Mouse (Mus musculus): ENCODE data around the gene Hdac9.

DNA sequence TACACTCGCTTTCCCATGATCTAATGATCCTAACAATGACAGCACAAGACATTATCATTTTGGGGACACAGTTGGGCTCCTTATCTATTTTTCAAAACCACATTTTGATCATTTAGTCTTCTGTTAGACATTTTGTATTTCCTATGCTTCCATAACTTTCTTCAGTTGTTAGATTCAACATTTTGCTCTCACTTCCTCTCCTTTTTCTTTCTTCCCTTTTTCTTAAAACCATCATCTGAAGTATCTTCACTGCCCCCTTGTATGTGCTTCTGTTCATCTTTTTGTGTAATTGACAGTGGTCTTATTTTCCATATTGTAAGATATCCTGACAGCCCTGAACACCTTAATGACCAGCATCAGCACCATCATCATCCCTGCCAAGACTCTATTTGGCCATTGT lies 725.6 kb downstream of the Hdac9 start:
- TF ChIP-seq UBTF (IDR thresholded peaks at IDR 0.05; ENCODE audit: borderline replicate concordance, insufficient read depth, low read depth, low read length) (no peak), HCFC1 (IDR thresholded peaks at IDR 0.05; ENCODE audit: low read depth, low read length) (no peak), TAL1 (IDR thresholded peaks at IDR 0.05; ENCODE audit: low read length) (no peak), CTCF (IDR thresholded peaks at IDR 0.05 in 2 of 3, conservative IDR thresholded peaks at IDR 0.05 in 1 of 3; ENCODE audit: control insufficient read depth in 1 of 3, insufficient read depth in 1 of 3, low read depth in 2 of 3, low read length in 3 of 3, poor library complexity in 1 of 3, severe bottlenecking in 1 of 3) (no peak), MYB (IDR thresholded peaks at IDR 0.05; ENCODE audit: low read depth, low read length) (no peak), MAFK (IDR thresholded peaks at IDR 0.05; ENCODE audit: borderline replicate concordance, low read depth, low read length) (no peak), POLR2AphosphoS2 (IDR thresholded peaks at IDR 0.05; ENCODE audit: low read length) (no peak), MXI1 (IDR thresholded peaks at IDR 0.05; ENCODE audit: low read depth, low read length) (no peak), EP300 (IDR thresholded peaks at IDR 0.05; ENCODE audit: low read depth in 1 of 2, low read length in 2 of 2) (no peak)
